Mouse (Mus musculus) MEL (cell line): ENCODE measurements at regions not wholly inside any gene's neighbourhood (a gene's known extent, or its start where the extent isn't known, plus 50 kb on each side); places are given as distances from the start of the nearest gene placed in this dataset.

ENCODE experiments used
- BHLHE40 ChIP-seq: IDR thresholded peaks from 2 replicates; pipeline ENCODE4 v1.6.1; 2012; ENCODE audit warnings: low read depth, mild to moderate bottlenecking, inconsistent platforms, low read length, improper control_type of control experiment, borderline replicate concordance
- CTCF ChIP-seq, 3 experiments: IDR thresholded peaks in 2 of 3; conservative IDR thresholded peaks in 1 of 3; 2 replicates each; pipeline ENCODE4 v1.5.1; 2011 to 2012; ENCODE audit warnings: low read length in 3 of 3, low read depth in 2 of 3, mild to moderate bottlenecking in 2 of 3, improper control_type of control experiment in 1 of 3, inconsistent platforms in 1 of 3, mixed read lengths in 1 of 3, moderate library complexity in 1 of 3; ENCODE audit not compliant: control insufficient read depth in 1 of 3, insufficient read depth in 1 of 3, poor library complexity in 1 of 3, severe bottlenecking in 1 of 3
- USF1 ChIP-seq: IDR thresholded peaks from 2 replicates; pipeline ENCODE4 v1.6.1; 2014; ENCODE audit warnings: low read depth, mild to moderate bottlenecking, inconsistent platforms, low read length, improper control_type of control experiment, moderate library complexity
- USF2 ChIP-seq, 2 experiments: IDR thresholded peaks; 2 replicates each; pipeline ENCODE4 v1.6.1; 2011 to 2012; ENCODE audit warnings: improper control_type of control experiment in 2 of 2, low read length in 2 of 2, borderline replicate concordance in 1 of 2, inconsistent platforms in 1 of 2, low read depth in 1 of 2, mild to moderate bottlenecking in 1 of 2; ENCODE audit not compliant: insufficient read depth in 1 of 2

GRCm38 (mm10) chr8:86280093-86280721, 300.3 kb downstream of the Abcc12 start:
- TF ChIP-seq USF2 (IDR thresholded peaks at IDR 0.05; ENCODE audit: borderline replicate concordance in 1 of 2, insufficient read depth in 1 of 2, low read depth in 1 of 2, low read length in 2 of 2), result no peak
- TF ChIP-seq BHLHE40, result no peak
- TF ChIP-seq CTCF (IDR thresholded peaks at IDR 0.05 in 2 of 3, conservative IDR thresholded peaks at IDR 0.05 in 1 of 3; ENCODE audit: control insufficient read depth in 1 of 3, insufficient read depth in 1 of 3, low read depth in 2 of 3, low read length in 3 of 3, poor library complexity in 1 of 3, severe bottlenecking in 1 of 3), result no peak
- no peak for TF ChIP-seq USF1
